Mouse (Mus musculus) layer of hippocampus, postnatal 25 days (tissue): ENCODE data around the gene 2610028H24Rik. TPM values are rescaled to one million over a fixed set of nuclear protein-coding genes. Genes with fewer than 3 reads are reported as not detected.

Experiments
- DNase-seq, 2 experiments: peaks; one replicate each; pipeline ENCODE4 v3.0.0; 2022; ENCODE audit warnings: mixed read lengths in 2 of 2, low spot score in 1 of 2; ENCODE audit errors: extremely low spot score in 1 of 2
- total RNA-seq, 2 experiments: library from RNA; stranded (reverse); gene quantifications; 2 replicates each; pipeline ENCODE4 v1.2.3; 2021

Gene 2610028H24Rik
- not detected for total RNA-seq

- DNase-seq = no peak
Observed at GRCm38 (mm10) chr10:76448851-76449250, at the start of gene 2610028H24Rik. TSS of gene 2610028H24Rik (plus strand) at chr10:76449081.

DNA sequence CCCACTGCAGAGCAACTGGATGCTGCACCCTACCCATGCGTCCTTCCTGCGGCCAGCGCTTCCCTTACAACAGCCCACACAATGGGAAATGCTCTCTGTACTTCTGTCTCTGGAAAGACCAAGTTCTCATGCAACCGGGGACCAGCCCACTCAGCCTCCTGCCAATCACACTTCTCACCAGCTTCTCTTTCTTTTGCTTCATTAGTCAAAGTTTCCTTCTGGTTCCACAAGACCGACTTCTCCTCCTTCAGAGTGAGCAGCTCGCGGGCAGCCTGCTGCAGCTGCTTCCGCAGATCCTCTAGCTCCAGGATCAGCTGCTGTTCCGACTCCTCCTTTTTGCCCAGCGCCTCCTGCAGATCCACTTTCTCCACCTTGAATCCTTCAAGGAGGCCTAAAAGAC is 40.4 kb upstream of the 2610028H24Rik start:
- DNase-seq = no peak

GRCm38 (mm10) chr10:76416811-76417210 is 32.1 kb upstream of the 2610028H24Rik start:
- DNase-seq = no peak

GRCm38 (mm10) chr10:76425674-76426073 is 23.2 kb upstream of the 2610028H24Rik start:
- DNase-seq = no peak

DNA sequence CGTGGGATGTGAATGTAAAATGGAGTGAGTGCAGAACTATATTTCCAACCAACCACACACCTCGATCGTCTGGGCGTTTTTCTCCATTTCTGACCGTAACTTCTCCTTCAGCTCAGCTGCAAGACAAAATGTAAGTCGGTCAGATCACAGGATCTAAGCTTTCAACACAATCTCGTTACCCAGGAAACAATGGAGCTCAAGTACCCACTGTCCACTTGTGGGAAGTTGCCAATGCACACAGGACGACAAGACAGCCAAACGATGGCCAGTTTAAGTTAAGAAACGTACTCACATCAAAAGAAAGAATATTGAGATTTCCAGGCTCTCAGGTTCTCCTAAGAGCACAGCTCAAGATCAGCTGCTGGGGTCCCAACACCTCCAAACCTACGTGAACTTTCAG is 15.0 kb upstream of the 2610028H24Rik start:
- no peak for DNase-seq

DNA sequence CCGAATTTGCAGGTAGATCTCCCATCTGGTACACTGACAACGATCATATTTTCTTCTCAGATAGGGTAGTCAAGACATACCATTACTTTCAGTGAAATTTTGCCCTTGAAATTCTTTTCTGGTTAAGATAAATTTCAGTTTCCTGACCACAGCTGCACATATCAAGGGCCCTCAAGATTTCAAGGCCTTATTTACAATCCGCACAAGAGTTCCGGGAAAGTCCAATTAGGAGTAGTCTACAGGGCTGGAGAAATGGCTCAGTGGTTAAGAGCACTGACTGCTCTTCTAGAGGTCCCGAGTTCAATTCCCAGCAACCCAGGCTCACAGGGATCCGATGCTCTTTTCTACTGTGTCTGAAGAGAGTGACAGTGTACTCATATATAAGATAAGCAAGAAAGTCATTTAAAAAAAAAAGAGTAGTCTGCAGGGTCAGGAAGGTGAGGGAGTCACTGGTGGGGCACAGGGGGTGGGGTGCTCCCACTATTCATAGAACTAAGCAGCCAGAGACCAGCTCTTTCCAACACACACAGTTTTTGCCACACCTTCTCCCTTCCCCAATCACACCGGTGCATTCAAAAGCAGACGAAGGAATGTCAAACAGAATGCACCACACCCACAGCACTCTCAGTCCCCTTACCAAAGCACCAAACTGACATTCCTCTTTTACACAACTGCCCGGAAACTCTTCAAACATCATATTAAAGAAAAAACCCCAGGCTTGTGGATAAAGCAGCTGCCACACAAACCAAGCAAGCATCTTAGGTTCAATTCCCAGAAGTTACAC is 9.6 kb upstream of the 2610028H24Rik start:
- no peak for DNase-seq

DNA sequence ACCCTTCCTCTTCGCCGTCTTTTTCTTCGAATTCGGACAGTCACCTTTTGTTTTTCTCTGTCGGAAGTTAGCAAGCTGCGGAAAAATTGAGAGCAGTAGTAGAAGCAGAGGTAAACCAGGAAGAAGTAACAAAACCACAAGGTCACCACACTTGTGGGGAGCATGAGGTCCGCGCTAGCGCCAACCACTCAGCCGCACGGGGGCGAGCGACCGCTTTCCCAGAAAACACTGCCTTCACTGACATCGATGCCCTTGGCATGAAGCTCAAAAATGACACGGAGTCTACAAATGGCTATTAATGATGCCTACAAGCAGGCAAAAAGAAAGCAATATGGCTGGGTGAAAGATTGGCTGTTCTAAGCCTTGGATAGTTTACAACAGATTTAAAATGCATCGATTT is 8.6 kb upstream of the 2610028H24Rik start, which contains the start of gene AC141477.1:
Gene AC141477.1, minus strand, starts transcription at position 164 of the 400 bp plus-strand sequence.
- DNase-seq = no peak

DNA sequence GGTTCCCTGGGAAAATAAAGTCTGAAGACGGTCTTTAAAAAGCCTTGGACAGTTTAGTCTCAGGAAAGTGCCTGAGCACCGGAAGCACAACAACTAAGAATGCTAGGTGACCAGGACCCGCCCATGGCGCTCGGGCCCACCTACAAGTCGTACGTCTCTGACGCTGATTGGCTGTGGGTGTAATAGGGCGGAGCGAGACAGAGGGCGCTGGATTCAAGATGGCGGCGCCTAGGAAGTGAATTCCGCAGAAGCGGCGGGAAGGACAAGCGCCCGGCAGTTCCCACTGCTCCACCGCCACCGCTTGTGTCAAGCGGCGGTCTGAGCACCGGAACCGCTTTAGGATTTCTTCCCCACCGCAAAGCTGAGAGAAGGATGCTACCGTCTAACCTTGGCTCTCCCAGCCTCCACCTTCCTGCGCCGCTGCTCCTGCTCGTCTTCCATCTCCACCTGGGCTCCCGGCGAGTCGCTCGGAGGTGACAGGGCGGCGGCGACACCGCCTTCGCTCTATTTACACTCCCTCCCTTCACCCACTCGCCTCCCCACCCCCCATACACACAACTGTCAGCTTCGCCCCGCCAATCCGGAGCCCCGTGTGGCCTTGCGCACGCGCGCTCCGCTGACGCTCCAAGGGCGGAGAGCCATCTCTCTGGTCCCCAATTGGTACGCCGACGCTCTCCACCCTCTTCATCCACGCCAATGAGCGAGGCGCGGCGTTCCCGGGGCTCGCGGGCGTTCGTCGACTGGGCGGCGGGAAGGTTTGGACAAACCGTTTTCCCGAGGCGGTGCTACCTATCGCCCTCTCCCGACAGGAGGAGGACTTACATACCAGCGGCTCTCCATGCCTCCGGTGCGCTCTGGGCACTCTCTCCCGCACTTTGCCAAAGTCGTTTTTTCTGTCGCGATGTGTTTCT is 6.4 kb upstream of the 2610028H24Rik start, which contains the start of gene Pcnt:
Gene Pcnt, minus strand, starts transcription at position 609 of the 911 bp plus-strand sequence.
- peak; percentile 90 to 91 for DNase-seq

- no peak for DNase-seq
Observed at GRCm38 (mm10) chr10:76445996-76446681, 2.7 kb upstream of the 2610028H24Rik start.

DNA sequence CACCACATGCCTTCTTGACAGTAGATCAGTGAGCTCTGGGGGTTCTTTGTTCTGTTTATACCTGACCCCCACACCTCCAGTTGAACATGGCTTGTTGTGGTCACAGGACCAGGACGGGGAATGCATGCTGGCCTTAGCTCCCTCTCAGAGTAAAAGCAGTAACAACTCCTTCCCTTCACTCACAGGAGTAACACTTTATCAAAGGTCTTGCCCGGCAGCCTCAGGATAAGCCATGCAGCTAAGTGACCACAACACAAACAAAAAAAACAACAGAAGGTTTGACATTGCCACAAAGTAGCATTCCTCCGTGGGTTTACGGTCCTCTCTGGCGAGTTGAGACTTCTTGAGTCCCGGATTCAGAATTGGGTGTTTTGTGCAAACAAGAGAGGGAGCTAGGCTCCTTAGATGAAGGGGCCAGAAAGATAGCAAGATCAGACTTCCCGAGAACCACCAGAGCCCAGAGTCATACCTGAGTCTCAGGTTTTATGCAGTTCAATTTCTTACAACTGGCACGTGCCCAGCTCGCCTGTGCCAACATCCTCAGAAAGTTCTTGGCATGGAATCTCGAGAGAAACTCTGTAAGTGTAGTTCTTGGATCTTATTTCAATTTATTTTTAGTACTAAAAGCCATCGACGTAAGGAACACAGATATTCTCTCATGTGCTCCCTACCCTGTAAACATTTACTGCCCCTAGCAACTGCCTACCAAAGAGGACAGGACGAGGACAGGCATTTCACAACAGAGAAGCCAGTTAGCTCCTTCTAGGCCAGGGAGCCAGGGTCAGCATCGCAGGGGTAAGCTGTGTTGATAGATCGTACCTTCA is 1.3 kb upstream of the 2610028H24Rik start:
- DNase-seq = no peak

DNA sequence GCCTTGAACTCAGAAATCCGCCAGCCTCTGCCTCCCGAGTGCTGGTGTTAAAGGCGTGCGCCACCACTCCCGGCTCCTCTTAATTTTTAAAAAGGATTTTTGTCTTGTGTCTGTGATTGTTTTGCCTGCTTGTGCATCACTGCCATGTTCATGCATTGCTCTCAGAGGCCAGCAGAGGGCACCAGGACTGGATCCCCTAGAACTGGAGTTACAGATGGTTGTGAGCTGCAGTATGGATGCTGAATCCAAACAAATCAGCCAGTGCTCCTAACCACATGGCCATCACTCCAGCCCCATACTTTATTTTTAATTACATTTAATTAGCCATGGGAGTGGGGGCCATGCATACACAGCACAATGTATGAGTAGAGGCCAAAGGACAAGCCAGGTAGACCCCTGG is 6.4 kb downstream of the 2610028H24Rik start:
- peak; percentile 23 to 56 for DNase-seq

GRCm38 (mm10) chr10:76461255-76461654 is 12.4 kb downstream of the 2610028H24Rik start:
- no peak for DNase-seq

GRCm38 (mm10) chr10:76462312-76462711 is 13.4 kb downstream of the 2610028H24Rik start:
- DNase-seq = no peak

DNA sequence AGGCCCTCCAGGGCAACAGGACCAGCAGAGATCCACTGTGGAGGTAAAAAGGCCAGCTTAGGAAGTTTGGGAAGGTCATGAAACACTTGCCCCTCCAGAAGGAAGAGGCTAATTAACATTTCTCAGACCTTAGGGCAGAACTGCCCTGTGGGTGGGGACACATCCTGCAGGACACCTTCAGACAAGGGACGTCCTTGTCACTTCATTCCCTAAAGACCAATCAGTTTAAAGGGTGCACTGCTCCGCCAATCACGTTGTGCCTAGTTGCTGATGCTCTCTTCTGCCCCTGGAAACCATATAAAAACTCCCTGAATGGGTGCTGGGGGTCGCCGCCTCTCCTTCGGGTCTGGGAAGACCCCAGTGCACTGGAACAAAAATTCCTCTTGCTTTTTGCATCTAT is 13.8 kb downstream of the 2610028H24Rik start:
- no peak for DNase-seq

GRCm38 (mm10) chr10:76468203-76469162 is 19.6 kb downstream of the 2610028H24Rik start, which contains the start of the genes Mcm3ap and Ybey:
TSS of gene Mcm3ap (plus strand) at chr10:76468927.
TSS of gene Ybey (minus strand) at chr10:76469114.
- DNase-seq = peak; percentile 79 to 86

DNA sequence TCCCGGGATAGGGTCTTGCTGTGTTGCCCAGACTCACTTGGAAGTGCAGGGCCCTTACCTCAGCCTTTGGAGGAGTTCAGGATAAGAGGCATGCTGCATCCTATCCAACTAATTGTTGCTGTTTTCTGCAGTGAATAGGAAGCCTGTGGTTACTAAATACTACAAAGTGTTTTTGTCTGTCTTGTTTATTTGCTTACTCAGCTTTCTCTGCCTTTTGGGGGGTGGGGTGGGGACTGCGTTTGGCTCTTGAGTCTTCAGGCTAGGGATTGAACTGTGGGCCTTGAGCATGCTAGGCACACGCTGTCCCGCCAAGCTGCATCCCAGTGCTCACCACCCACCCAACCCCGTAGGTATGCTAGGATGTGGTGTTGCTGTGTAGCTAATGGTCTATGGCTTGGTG is 24.9 kb downstream of the 2610028H24Rik start:
- no peak for DNase-seq

- no peak for DNase-seq
Observed at GRCm38 (mm10) chr10:76480851-76481250, 32.0 kb downstream of the 2610028H24Rik start.

GRCm38 (mm10) chr10:76481480-76481879 is 32.6 kb downstream of the 2610028H24Rik start:
- no peak for DNase-seq
